Mouse (Mus musculus) embryonic fibroblast, embryonic 13.5 days (primary cell): ENCODE data around the gene Socs3. TPM values are rescaled to one million over a fixed set of nuclear protein-coding genes. Genes with fewer than 3 reads are reported as not detected.

Experiments used
- H3K27ac ChIP-seq: 2 replicates; pipeline ENCODE4 v1.5.1; 2012; ENCODE audit warnings: low read length, control low read depth, inconsistent platforms; ENCODE audit not compliant: insufficient read depth
- H3K4me1 ChIP-seq: 2 replicates; pipeline ENCODE4 v1.6.1; 2011; ENCODE audit warnings: low read length; ENCODE audit not compliant: control insufficient read depth, insufficient read depth
- H3K4me3 ChIP-seq: 2 replicates; pipeline ENCODE4 v1.5.1; 2011; ENCODE audit warnings: mild to moderate bottlenecking, control low read depth, low read length; ENCODE audit not compliant: insufficient read depth
- CTCF ChIP-seq: IDR thresholded peaks from 2 replicates; pipeline ENCODE4 v1.5.1; 2011; ENCODE audit warnings: mild to moderate bottlenecking, control low read depth, low read length, moderate library complexity, borderline replicate concordance; ENCODE audit not compliant: insufficient read depth
- POLR2A ChIP-seq: IDR thresholded peaks from 2 replicates; pipeline ENCODE4 v1.6.1; 2011; ENCODE audit warnings: low read depth, mild to moderate bottlenecking, control low read depth, low read length, moderate library complexity
- polyA plus RNA-seq: library from polyadenylated mRNA; stranded (reverse); fragments of >200 nt; gene quantifications from 2 replicates; pipeline ENCODE4 v1.2.4, GENCODE M21; 2011; ENCODE audit warnings: low read depth; ENCODE audit not compliant: missing spikeins, insufficient read length

Gene Socs3
- polyA plus RNA-seq, 1 experiment: 31.9 TPM

- TF ChIP-seq CTCF: no peak
- peak; percentile 14; the same call in 1 of the 2 replicates for TF ChIP-seq POLR2A
- Histone ChIP-seq H3K4me3 (peak overlapping the region; percentile 79), H3K4me1 (peaks cover 28% of the 10 kb centered on the region), H3K27ac (no peak overlapping the region)
These were observed 3.2 kb downstream of the Socs3 start for GRCm38 (mm10) chr11:117966506-117967100.

- Histone ChIP-seq H3K4me3 (no peak overlapping the region), H3K27ac (peak overlapping the region; percentile 12; the same call in 1 of the 2 replicates), H3K4me1 (peaks cover 28% of the 10 kb centered on the region)
- TF ChIP-seq CTCF (no peak), POLR2A (0 out of 2 replicates have a peak, but pooled peaks have one; percentile 44)
These were observed 4.3 kb downstream of the Socs3 start for GRCm38 (mm10) chr11:117965561-117965981.

- TF ChIP-seq CTCF: no peak
- TF ChIP-seq POLR2A: no peak; the same call in 1 of the 2 replicates
- Histone ChIP-seq H3K27ac (peak overlapping the region; percentile 12; the same call in 1 of the 2 replicates), H3K4me3 (no peak overlapping the region), H3K4me1 (peaks cover 28% of the 10 kb centered on the region)
These were observed 4.8 kb downstream of the Socs3 start for GRCm38 (mm10) chr11:117965052-117965451.

GRCm38 (mm10) chr11:117964294-117964693 is 5.6 kb downstream of the Socs3 start:
- H3K4me1 ChIP-seq: peaks cover 28% of the 10 kb centered on the region
- peak overlapping the region; percentile 87 for H3K27ac ChIP-seq
- no peak overlapping the region for H3K4me3 ChIP-seq
- TF ChIP-seq POLR2A (no peak; the same call in 1 of the 2 replicates), CTCF (no peak)

GRCm38 (mm10) chr11:117963872-117964271 is 6.0 kb downstream of the Socs3 start:
- H3K27ac ChIP-seq: peak overlapping the region; percentile 87
- no peak for TF ChIP-seq POLR2A
- TF ChIP-seq CTCF: no peak
- 0 out of 2 replicates have a peak overlapping the region, but pooled peaks have one; percentile 10 for H3K4me3 ChIP-seq
- peaks cover 28% of the 10 kb centered on the region for H3K4me1 ChIP-seq

GRCm38 (mm10) chr11:117963091-117963793 is 6.6 kb downstream of the Socs3 start:
- 0 out of 2 replicates have a peak overlapping the region, but pooled peaks have one; percentile 10 for H3K4me3 ChIP-seq
- peaks cover 28% of the 10 kb centered on the region for H3K4me1 ChIP-seq
- TF ChIP-seq POLR2A (peak; percentile 56; the same call in 1 of the 2 replicates), CTCF (no peak)
- peak overlapping the region; percentile 93 for H3K27ac ChIP-seq

GRCm38 (mm10) chr11:117962228-117963067 is 7.4 kb downstream of the Socs3 start:
- TF ChIP-seq POLR2A (peak; percentile 45; the same call in 1 of the 2 replicates), CTCF (no peak)
- H3K4me1 ChIP-seq: peaks cover 28% of the 10 kb centered on the region
- H3K27ac ChIP-seq: peak overlapping the region; percentile 93
- no peak overlapping the region for H3K4me3 ChIP-seq

GRCm38 (mm10) chr11:117960601-117961000 is 9.2 kb downstream of the Socs3 start:
- H3K27ac ChIP-seq: no peak overlapping the region
- no peak overlapping the region for H3K4me3 ChIP-seq
- H3K4me1 ChIP-seq: peaks cover 26% of the 10 kb centered on the region
- no peak for TF ChIP-seq POLR2A
- TF ChIP-seq CTCF: no peak

GRCm38 (mm10) chr11:117959741-117960381 is 10.0 kb downstream of the Socs3 start:
- Histone ChIP-seq H3K4me1 (peaks cover 18% of the 10 kb centered on the region), H3K27ac (no peak overlapping the region), H3K4me3 (no peak overlapping the region)
- no peak for TF ChIP-seq POLR2A
- TF ChIP-seq CTCF: no peak
